Mouse (Mus musculus): Measurements from ENCODE around the gene Atr.
A peak's percentile ranks its signal among the peaks of the same experiment; 100 is the strongest.

DNA sequence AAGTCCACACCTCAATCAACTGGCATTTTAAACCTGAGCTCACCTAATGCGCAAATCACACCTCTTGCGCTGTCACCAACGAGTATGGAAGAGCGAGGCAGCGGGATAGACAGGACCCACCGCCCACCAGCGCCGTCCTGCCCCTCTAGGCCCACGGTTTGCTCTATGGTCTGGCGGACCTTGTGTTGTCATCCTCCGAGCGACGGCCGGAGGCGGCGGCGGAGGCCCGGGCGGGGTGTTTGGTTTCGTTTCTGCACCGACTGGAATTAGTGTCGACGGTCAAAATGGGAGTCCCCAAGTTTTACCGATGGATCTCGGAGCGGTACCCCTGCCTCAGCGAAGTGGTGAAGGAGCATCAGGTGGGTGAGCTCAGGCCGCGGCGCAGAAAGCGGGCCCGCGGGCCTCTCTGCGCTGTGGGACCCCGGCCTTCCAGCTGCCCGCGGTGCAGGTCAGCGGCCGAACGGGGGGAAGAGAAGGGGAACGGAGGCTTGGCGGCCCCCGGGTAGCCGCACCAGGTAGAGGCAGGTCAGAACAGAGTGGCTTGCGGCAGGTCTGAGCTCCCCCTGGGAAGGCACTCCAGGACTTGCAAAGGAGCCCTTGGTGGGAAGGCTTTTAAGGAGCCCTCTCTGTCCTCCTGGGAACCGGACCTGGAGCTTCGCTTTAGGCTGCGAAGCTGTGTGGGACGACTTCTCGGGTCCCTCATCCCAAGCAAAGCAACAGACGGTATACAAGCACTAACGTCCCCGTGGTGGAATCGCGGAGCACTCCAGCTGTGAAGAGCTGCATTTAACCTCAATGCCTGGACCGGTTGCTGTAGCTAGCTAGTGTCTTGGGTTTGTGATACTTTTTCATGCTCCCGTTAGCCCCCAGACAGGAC lies 97.4 kb downstream of the Atr start, which contains the start of gene Xrn1:
- no peak for TF ChIP-seq CTCF (conservative IDR thresholded peaks at IDR 0.05; ENCODE audit: insufficient read depth, insufficient read length, low read depth, low read length)
- peak; percentile 26 for TF ChIP-seq POLR2A (IDR thresholded peaks at IDR 0.05; ENCODE audit: low read depth, low read length)
